Mouse (Mus musculus) retina, adult 2 months (tissue): ENCODE data around the gene Pdcd1lg2.
A peak's percentile ranks its signal among the peaks of the same experiment; 100 is the strongest.

Source experiments
- DNase-seq: peaks from one replicate; pipeline ENCODE4 v3.0.0-alpha.2; 2012; ENCODE audit warnings: low read depth, low spot score

Gene Pdcd1lg2

GRCm38 (mm10) chr19:29410619-29411018 lies at the start of gene Pdcd1lg2:
TSS of gene Pdcd1lg2 (plus strand) at chr19:29410919.
- no peak for DNase-seq

- DNase-seq: peak; percentile 88
Observed at GRCm38 (mm10) chr19:29361468-29362130, 49.1 kb upstream of the Pdcd1lg2 start.

GRCm38 (mm10) chr19:29362173-29362930 lies 48.4 kb upstream of the Pdcd1lg2 start:
- DNase-seq: no peak

- no peak for DNase-seq
Observed at GRCm38 (mm10) chr19:29363557-29363956, 47.2 kb upstream of the Pdcd1lg2 start.

- no peak for DNase-seq
Observed at GRCm38 (mm10) chr19:29364076-29364475, 46.6 kb upstream of the Pdcd1lg2 start.

GRCm38 (mm10) chr19:29365105-29365504 lies 45.6 kb upstream of the Pdcd1lg2 start:
- no peak for DNase-seq

GRCm38 (mm10) chr19:29366226-29366968 lies 44.3 kb upstream of the Pdcd1lg2 start:
- DNase-seq: no peak

- DNase-seq: peak; percentile 23
Observed at GRCm38 (mm10) chr19:29366969-29367622, 43.6 kb upstream of the Pdcd1lg2 start, which contains the start of the genes Plgrkt and Cd274. TSS of gene Plgrkt (minus strand) at chr19:29367390. TSS of gene Cd274 (plus strand) at chr19:29367455.

GRCm38 (mm10) chr19:29368041-29368440 lies 42.7 kb upstream of the Pdcd1lg2 start:
- no peak for DNase-seq

GRCm38 (mm10) chr19:29368671-29369309 lies 41.9 kb upstream of the Pdcd1lg2 start:
- DNase-seq: no peak

- DNase-seq: no peak
Observed at GRCm38 (mm10) chr19:29370112-29370511, 40.6 kb upstream of the Pdcd1lg2 start.

GRCm38 (mm10) chr19:29370545-29371283 lies 40.0 kb upstream of the Pdcd1lg2 start:
- DNase-seq: no peak

- DNase-seq: no peak
Observed at GRCm38 (mm10) chr19:29371284-29372081, 39.2 kb upstream of the Pdcd1lg2 start.

- no peak for DNase-seq
Observed at GRCm38 (mm10) chr19:29372138-29372537, 38.6 kb upstream of the Pdcd1lg2 start.

GRCm38 (mm10) chr19:29372621-29373020 lies 38.1 kb upstream of the Pdcd1lg2 start:
- DNase-seq: no peak

- no peak for DNase-seq
Observed at GRCm38 (mm10) chr19:29373438-29373837, 37.3 kb upstream of the Pdcd1lg2 start.

GRCm38 (mm10) chr19:29374947-29375346 lies 35.8 kb upstream of the Pdcd1lg2 start:
- DNase-seq: no peak

GRCm38 (mm10) chr19:29376382-29376781 lies 34.3 kb upstream of the Pdcd1lg2 start:
- DNase-seq: no peak

GRCm38 (mm10) chr19:29379839-29380603 lies 30.7 kb upstream of the Pdcd1lg2 start:
- DNase-seq: no peak
